Mouse (Mus musculus) frontal cortex, adult 2 months (tissue): Measurements from ENCODE around the gene Syk. TPM values are rescaled to one million over a fixed set of nuclear protein-coding genes. Genes with fewer than 3 reads are reported as not detected.

ENCODE experiments used
- DNase-seq, 2 experiments: peaks; one replicate each; pipeline ENCODE4 v3.0.0; 2022; ENCODE audit warnings: low spot score in 1 of 2; ENCODE audit errors: extremely low spot score in 1 of 2
- polyA plus RNA-seq: library from polyadenylated mRNA; depleted of rRNA; stranded (reverse); fragments of >200 nt; gene quantifications from 2 replicates; pipeline ENCODE4 v1.2.3, GENCODE M21; 2012

Gene Syk
- polyA plus RNA-seq, 1 experiment = 3.3 TPM

GRCm38 (mm10) chr13:52646566-52646965 is 63.6 kb downstream of the Syk start:
- no peak for DNase-seq

DNA sequence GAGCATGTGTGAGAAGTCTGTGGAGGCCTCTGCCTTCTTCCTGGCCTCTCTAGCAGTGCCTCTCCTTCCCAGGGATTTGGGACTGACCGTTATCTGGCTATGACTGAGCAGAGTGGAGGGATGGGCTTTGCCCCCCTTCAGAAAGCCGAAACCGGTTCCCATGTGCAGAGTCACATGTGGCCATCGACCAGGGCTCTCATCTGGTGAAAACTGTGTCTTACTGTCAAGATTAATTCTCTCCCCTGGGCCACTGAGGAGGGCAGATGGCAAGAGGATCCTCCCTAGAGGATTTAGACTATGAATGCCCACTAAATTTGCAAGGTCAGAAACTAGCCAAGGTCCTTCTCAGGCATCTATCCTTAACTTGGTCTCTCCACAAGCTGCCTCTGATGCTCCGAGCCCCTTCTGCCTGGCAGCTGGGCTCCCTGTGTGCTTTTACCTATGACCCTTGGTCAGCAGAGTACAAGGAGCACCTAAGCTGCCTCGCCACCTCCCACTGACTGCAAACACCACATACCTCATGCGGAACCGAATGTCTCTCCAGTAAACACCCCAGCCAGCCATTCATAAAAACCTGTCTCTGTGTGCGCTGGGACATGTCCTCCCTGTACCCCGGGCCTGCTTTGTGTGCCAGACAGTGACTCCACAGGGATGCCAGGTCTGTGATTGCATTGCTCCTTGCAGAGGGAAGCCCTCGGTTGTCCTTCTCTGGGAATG is 65.2 kb downstream of the Syk start:
- no peak for DNase-seq

DNA sequence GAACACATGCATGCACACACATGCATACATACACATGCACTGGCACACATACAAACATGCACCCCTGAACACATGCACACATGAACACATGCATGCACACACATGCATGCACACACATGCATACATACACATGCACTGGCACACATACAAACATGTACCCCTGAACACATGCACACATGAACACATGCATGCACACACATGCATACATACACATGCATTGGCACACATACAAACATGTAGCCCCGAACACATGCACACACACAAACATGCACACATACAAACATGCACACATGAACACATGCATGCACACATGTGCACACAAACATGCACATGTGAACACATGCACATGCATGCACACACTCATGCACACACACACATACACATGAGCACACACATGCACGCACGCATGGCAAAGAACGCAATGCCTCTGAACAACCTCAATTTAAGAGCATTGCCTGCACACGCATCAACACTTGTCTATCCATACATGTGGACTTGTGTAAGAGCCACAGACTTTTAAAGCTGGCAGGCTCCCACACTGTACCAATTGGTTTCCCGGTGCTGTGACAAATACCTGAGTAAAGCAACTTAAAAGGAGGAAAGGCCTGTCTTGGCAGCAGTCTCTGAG is 66.9 kb downstream of the Syk start:
- DNase-seq = no peak

DNA sequence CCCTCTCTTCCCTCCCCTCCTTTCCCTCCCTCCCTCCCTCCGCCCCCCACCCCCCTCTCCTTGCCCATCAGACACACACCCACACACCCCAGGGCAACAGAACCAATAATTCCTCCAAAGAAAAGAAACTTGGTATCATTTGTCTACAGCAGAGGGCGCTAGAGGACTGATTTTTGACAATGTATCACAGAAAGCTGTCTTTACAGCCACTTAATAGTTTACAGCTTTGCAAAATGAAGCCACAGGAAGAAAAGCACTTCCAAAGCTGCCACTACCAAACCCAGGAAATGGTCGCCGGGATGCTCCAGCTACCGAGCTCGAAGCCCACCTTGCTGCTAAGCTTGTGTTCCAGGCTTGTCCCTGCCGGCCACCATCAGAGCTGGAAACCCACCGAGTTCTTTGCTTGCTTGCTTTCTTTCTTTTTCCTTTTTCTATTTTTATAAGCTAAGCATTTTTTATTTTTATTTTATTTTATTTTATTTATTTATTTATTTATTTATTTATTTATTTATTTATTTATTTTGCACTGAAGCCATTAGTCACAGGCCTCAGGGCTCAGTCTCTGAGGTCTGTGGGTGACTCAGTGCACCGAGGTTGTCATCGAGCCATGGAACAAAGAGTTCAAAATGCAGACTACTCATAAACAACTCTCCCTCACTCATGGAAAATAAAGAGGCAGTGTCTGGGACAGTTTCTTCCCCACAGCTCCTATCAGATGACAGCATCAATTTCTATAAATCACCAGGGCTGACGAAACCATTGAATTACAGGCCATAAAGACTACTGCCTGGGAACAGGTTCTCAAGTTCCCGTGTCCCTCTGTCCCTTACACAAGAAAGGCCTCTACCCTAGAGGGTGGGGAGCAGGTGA is 68.6 kb downstream of the Syk start:
- peak; percentile 52 to 93 for DNase-seq

- no peak for DNase-seq
Measured at GRCm38 (mm10) chr13:52652253-52652628, 69.3 kb downstream of the Syk start.

DNA sequence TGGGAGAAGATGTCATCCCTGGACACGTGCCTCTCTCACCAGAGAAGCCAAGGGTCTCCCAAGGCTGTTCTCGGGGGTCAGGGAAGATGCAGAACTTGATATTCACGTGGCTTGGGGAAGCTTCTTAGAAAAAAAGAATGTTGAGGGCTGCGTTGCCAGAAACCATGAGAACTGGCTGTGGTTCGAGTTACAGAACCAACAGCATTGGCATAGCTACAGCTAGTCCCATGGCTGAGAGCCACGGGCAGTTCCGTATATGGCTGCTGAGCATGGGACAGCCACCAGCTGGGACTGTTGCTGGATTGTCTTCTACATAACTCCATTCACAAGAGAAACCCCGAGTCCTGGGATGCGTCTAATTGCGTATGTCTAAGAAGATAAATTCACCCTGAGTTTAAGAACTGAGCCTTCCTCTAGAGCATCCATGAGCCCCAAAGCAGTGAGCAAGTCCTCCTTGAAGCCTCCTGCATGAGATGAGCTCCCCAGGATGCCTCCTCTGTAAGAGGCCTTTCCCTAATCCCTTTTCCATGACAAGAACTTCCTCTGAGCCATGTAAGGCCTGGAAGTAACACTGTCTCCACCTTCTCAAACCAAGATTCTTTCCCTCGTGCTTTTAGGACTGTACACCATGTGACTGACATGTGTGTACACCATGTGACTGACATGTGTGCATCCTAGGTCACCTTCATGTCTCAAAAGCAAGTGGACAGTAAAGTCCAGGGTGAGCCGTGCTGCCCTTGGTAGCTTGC is 71.3 kb downstream of the Syk start:
- DNase-seq = no peak

DNA sequence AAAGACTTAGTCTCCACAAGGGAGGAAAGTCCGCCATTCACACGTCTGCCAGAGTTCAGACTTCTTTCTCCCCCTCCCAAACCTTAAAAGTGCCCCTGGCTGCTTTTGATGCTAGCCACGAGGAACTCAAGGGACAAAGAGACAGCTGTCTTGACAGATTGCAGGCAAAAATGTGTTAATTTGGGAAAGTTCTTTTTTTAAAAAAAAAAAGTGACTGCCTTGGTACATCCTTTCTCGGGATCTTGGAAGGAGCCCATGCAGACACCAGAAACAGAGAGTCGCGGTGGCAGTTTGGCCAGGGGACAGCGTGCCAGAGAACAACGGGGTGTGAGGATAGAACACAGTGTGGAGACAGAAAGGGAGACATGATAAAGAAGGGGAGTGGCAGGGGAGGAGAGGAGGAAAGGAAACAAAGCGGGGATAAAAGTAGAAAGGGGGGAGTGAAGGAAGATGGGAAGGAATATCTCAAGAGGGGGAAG is 71.9 kb downstream of the Syk start:
- DNase-seq = no peak

- no peak for DNase-seq
Measured at GRCm38 (mm10) chr13:52657966-52658365, 75.0 kb downstream of the Syk start.

DNA sequence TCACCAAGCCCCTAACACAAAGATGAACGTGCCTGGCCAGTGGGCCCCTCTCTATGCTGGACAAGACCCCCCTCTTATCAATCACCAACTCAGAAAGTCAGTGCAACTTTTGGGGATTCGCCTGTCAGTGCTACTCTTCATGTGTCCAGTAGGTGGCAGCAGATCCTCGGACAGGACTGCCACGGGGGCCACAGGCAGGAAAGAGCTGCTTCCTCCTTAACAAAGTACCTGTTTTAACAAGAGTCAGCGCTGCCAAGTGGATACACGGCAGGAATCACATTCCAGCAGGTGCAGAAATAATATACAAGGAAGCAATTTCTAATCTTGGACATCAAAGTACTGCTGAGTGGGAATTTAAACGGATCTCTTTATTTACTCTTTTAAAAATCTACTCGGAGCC is 75.5 kb downstream of the Syk start:
- DNase-seq = peak; percentile 13 to 77

- DNase-seq = no peak
Measured at GRCm38 (mm10) chr13:52659171-52659665, 76.2 kb downstream of the Syk start.

DNA sequence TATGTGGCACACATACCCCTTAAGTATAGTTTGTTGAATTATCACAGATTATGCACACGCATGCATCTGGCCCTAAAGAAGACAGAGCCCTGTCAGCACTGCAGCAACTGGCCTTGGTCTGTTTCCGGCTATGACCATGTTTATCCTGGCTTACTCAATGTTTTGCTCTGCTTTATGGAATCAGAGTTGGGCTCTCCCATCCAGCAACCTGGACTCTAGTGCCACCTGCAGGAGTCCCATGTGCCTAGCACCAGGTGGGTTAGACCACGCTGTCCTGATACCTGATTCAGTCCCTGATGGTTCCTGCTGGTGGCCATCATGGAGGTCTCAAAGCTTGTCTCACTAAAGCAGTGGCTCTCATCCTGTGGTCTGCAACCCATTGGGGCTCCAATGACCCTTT is 86.9 kb downstream of the Syk start:
- no peak for DNase-seq

GRCm38 (mm10) chr13:52673272-52673671 is 90.3 kb downstream of the Syk start:
- no peak for DNase-seq

- no peak for DNase-seq
Measured at GRCm38 (mm10) chr13:52673856-52674255, 90.9 kb downstream of the Syk start.

DNA sequence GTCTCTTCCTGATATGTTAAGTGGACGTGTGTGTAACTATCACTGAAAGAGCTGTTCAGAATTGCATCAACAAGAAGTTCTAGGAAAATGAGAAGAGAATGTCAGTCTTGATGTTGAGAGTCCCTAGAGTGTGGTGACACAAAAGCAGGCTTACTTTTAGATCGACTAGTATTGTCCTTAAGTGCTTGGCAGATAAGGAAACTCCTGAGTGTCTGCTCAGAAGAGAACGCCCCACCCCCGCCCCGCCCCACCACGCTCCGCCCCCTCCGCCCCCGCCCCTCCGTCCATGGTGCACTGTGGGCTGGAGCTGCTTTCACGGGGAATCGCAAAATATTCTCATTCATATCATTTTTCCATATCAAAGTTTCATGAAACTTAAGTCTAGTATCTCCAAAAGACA is 91.9 kb downstream of the Syk start:
- DNase-seq = no peak

DNA sequence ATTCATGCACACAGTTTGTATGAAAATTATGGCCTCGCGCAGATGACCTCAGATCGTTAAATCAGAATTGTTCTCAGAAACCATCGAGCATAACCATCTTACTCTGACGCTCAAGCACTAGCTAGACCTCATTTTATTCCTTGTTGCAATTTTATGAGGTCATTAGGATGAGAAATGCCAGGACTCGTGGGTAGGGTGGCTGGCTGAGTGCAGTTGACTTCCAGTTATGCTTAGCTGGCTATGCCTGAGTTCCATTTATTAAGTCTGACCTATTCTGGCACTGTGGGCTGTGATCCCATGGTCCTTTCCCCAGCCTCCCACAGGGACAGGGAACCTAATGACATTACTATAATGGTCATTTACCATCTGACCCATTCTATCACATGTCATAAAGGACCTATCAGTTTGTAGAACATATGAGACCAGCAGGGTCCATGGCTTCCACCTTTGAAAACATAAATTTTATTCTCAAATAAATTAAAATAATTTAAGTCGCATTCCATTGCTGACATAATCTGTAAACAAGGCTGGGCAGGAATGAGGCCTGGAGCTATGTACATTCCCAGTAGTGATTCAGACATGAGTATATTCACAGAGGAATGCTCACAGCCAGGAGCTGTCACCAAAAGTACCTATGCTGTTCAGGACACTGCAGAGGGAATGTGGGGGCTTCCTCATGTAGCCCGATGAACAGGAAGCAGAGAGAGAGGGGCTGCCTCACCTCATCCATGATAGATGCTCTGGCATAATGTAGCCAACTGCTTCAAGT is 92.7 kb downstream of the Syk start:
- DNase-seq = no peak

DNA sequence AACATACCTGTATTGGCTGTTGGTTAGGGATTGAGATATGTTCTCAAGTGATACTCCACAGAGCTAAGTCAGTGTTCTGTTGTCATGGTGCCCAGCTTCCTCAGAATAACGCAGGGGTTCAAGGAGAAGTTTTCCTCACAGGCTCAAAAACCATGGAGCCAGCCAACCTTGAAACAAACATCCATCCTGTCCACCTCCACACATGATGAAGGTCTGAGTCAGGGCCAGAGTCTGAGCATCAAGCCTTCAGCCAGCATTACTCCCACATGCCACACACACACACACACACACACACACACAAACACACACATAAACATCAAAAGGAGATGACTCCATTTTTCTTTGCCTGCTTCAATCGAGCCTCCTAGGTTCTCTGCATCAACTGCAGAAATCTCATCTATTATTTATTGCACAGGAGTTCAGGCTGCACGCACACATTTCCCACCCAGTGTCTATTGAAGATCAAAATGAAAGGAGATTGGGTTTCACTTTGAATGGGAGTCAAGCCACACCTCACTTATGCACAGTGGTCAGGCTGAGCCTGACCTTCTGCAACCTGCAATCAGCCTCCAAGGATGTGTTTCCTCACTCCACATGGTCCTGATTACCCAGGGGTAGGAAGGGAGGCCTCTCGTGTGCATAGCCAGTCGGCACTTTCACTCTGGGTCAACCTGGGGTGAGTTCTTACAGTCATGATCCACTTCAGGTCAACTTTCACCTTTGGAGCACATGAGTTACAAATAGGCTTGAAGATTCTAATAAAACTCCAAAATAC is 93.9 kb downstream of the Syk start:
- no peak for DNase-seq

DNA sequence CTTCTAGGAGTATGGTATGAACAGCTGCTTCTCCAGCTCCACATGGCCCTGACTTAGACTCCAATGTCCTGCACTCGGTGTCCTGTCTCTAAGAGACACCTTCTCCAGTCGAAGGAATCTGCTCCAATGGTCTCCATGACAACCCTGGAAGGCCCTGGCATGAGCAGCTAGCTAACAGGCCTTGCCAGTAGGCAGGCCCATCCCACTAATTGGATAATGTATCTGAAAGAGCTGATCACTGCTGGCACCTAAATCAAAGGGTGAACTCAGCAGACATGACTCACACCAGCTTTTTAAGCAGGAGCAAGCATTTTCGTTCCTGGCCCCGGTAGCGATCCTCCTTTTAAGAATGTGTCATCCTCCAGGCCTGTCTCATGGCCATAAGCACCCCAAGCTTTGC is 96.9 kb downstream of the Syk start:
- DNase-seq = peak; percentile 54 to 68

DNA sequence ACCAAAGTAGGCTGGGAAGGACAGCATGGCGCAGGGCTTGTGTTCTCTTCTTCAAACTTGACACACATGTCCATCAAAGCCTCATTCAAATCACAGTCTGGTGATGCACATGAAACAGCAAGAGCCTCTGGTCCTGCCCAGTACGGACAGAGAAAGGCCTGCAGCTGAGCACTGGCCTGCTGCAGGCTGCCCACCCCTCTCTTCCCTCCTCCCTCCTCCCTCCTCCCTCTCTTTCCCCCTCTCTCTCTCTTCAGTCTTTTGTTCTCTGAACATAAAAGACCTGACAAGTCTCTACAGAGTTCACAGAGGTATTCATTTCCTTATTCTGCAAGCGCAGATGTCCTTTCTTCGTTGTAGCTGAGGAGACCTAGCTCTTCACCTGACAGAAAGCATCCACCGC is 99.1 kb downstream of the Syk start:
- no peak for DNase-seq

- DNase-seq = no peak
Measured at GRCm38 (mm10) chr13:52690425-52690824, 107.5 kb downstream of the Syk start.
